In the genomic region with DNA sequence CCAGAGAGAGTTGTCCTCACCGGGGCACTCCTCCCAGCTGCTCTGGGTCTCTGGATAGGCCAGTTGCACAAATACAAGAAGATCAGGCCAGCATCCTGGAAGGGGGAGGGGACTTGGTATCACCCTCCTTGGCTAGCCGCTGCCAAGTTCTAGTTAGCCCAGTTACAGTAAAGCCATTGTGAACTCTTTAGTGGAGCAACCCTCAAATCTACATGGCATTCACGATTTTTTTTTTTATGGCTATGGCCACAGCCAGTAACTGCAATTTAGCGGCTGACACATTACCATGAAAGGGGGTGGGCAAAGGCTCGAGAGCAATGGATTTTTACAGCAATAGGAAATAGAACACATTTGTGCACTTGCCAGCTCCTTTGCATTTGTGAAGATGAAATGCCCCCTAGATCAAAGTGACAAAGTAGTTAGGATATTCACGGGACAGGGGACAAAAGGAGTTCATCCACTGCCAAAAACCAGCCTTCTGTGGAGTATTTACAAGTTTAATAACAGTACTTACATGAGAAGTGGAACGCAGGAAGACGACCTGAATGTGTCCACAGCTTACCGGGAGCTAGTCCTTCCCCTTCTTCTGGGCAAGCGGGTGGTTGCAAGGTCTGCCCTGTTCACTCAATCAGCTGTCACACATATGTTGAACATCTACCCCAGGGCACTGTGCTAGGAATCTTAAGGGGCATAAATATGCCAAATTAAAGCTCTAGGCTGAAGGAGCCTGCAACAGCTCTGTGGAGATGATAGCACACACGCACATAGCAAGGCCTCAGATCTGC, we compare ENCODE assay signal across 8 mouse cellular contexts.
DNase-seq lines count a peak whose midpoint lies in the region; ATAC-seq and TF ChIP-seq lines count a peak whose summit lies in the region.

No protein-coding gene starts in this region.

- 50% methylated on average over 11 of the region's 11 CpGs for WGBS in olfactory bulb, adult 2 months

- H3K27ac ChIP-seq in gastrocnemius, adult 2 months, result no peak overlapping the region
- peak overlapping the region; percentile 83 for H3K27ac ChIP-seq in layer of hippocampus, adult 2 months
- H3K27ac ChIP-seq in olfactory bulb, adult 2 months (ENCODE audit: insufficient read depth, low read depth, low read length), result peak overlapping the region; percentile 37; the same call in 1 of the 2 replicates

- TF ChIP-seq CTCF in gastrocnemius, adult 2 months (IDR thresholded peaks at IDR 0.05), result no peak
- TF ChIP-seq CTCF in layer of hippocampus, adult 2 months (conservative IDR thresholded peaks at IDR 0.05), result no peak
- no peak for TF ChIP-seq CTCF in olfactory bulb, adult 2 months (IDR thresholded peaks at IDR 0.05; ENCODE audit: insufficient read depth, low read depth, low read length)

- ATAC-seq in monocyte, adult 5-6 weeks (replicated peaks; ENCODE audit: insufficient number of reproducible peaks, low FRiP score, low TSS enrichment, poor library complexity, severe bottlenecking), result no peak

- no peaks in the 10 kb centered on the region for H3K4me1 ChIP-seq in olfactory bulb, adult 2 months (ENCODE audit: control insufficient read depth, insufficient read depth, low read length)

- no peak for TF ChIP-seq POLR2A in olfactory bulb, adult 2 months (IDR thresholded peaks at IDR 0.05; ENCODE audit: insufficient read depth, low read depth, low read length)

- intact Hi-C loops in gastrocnemius, adult 2 months (cut with DNase I), result no loop called here

- peak; percentile 20 for DNase-seq in gastrocnemius, adult 2 months
- no peak for DNase-seq in gastrocnemius, postnatal 4 days (ENCODE audit: low spot score in 2 of 2)
- DNase-seq in cerebellum, adult 9-10 months, result peak; percentile 26
- peak; percentile 13 to 58 for DNase-seq in layer of hippocampus, adult 2 months (ENCODE audit: low spot score in 2 of 2)
- DNase-seq in lung, postnatal 4 days, result no peak
- no peak for DNase-seq in urinary bladder, postnatal 4 days (ENCODE audit: low spot score in 2 of 2)

- H3K4me3 ChIP-seq in gastrocnemius, adult 2 months, result no peak overlapping the region
- H3K4me3 ChIP-seq in layer of hippocampus, adult 2 months, result no peak overlapping the region
- no peak overlapping the region for H3K4me3 ChIP-seq in olfactory bulb, adult 2 months (ENCODE audit: insufficient read depth, low read depth, low read length)

Comparison
In these comparisons a context has a peak if more than half of its experiments do, and no peak if none do; other contexts are left out.
1. DNase-seq: peak in gastrocnemius, adult 2 months (single experiment), cerebellum, adult 9-10 months (single experiment) and layer of hippocampus, adult 2 months (2 of 2); none in gastrocnemius, postnatal 4 days (0 of 2), lung, postnatal 4 days (0 of 2) and urinary bladder, postnatal 4 days (0 of 2).